Mouse (Mus musculus): ENCODE measurements at regions not wholly inside any gene's neighbourhood (a gene's known extent, or its start where the extent isn't known, plus 50 kb on each side); places are given as distances from the start of the nearest gene placed in this dataset.

DNA sequence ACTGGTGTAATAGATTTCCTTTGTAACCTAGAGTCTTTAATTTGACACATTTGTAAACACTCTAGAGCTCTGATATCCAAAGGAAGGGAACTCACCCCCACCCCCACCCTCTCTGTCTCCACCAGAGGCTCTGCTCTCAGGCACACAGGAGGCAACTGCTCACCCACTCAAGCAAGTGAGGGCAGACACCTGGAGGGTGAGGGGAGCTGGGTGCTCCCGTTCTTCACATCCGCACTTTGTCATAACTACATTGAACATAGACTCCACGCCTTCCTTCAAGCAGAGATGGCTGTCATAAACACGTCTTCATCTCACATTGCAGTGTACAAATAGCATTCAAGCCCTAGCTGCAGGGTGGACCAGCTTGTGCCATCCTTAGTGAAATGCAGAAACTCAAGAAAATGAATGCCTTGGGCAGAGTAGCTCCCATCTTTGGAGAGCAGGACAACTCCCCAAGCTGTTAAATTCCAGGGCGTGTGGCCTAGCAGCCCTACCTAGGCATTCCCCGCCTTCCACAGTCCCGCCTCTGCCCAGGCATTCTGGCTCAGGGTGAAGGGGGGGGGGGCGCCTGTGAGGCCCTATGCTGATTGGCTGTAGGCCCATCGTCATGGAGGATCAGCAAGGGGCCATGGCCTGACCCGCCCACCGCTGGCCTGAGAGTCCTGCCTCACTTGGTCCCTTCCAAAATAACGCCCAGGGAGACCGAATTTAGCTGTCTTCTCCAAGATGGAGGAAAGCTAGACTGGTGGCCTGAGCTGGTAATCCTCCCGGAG lies 72.9 kb downstream of the Psmg1 start:
- Histone ChIP-seq H3K4me1 (ENCODE audit: control insufficient read depth, insufficient read depth, low read length) (no peaks in the 10 kb centered on the region), H3K9ac (ENCODE audit: low read length) (no peak overlapping the region), H3K36me3 (ENCODE audit: control insufficient read depth, insufficient read depth, low read length) (no peaks in the 10 kb centered on the region), H3K27ac (ENCODE audit: low read depth, low read length) (no peak overlapping the region), H3K9me3 (ENCODE audit: control insufficient read depth, low read length) (no peaks in the 10 kb centered on the region), H3K27me3 (ENCODE audit: control insufficient read depth, insufficient read depth, low read length) (no peaks in the 10 kb centered on the region), H3K4me3 (ENCODE audit: low read depth, low read length) (no peak overlapping the region), H3K4me2 (no peak overlapping the region)
- DNase-seq (ENCODE audit: low spot score, missing footprints) (no peak), ATAC-seq (ENCODE audit: low FRiP score) (no peak)
- 72% methylated on average over 14 of the region's 14 CpGs for WGBS

DNA sequence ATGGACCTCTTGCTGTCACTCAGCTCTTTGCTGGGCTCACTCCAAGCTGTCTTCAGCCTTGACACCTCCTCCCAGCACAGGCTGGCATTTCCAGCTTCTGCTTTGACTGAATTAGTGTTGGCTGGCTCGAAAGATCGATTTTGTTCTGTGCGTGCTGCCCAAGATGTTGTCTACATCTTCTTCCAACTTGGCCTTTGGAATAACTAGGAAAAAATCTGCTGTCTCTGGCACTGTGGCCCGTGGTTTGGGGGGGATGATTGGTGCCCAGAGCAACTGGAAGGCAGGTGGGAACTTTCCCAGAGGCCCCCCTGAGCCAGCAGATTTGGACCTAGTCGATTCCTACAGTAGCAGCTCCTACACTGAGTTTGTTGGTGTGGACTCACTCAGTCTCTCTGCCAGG lies 76.9 kb downstream of the Psmg1 start:
- ATAC-seq (ENCODE audit: low FRiP score) = no peak

GRCm38 (mm10) chr16:95904531-95905165 lies 86.1 kb downstream of the Psmg1 start:
- H3K9me3 ChIP-seq (ENCODE audit: control insufficient read depth, low read length) = no peaks in the 10 kb centered on the region
- H3K4me2 ChIP-seq = no peak overlapping the region
- no peaks in the 10 kb centered on the region for H3K36me3 ChIP-seq (ENCODE audit: control insufficient read depth, insufficient read depth, low read length)
- no peak overlapping the region for H3K27ac ChIP-seq (ENCODE audit: low read depth, low read length)
- ATAC-seq (ENCODE audit: low FRiP score) = no peak
- H3K27me3 ChIP-seq (ENCODE audit: control insufficient read depth, insufficient read depth, low read length) = no peaks in the 10 kb centered on the region
- no peak for DNase-seq (ENCODE audit: low spot score, missing footprints)
- 84% methylated on average over 6 of the region's 6 CpGs for WGBS
- H3K4me1 ChIP-seq (ENCODE audit: control insufficient read depth, insufficient read depth, low read length) = no peaks in the 10 kb centered on the region
- no peak overlapping the region for H3K4me3 ChIP-seq (ENCODE audit: low read depth, low read length)
- H3K9ac ChIP-seq (ENCODE audit: low read length) = no peak overlapping the region

More for the DNA sequence above, 76.9 kb downstream of the Psmg1 start:
- Histone ChIP-seq H3K36me3 (ENCODE audit: control insufficient read depth, insufficient read depth, low read length) (no peaks in the 10 kb centered on the region), H3K4me2 (no peak overlapping the region), H3K4me3 (ENCODE audit: low read depth, low read length) (no peak overlapping the region), H3K27ac (ENCODE audit: low read depth, low read length) (no peak overlapping the region), H3K27me3 (ENCODE audit: control insufficient read depth, insufficient read depth, low read length) (no peaks in the 10 kb centered on the region), H3K4me1 (ENCODE audit: control insufficient read depth, insufficient read depth, low read length) (no peaks in the 10 kb centered on the region), H3K9ac (ENCODE audit: low read length) (no peak overlapping the region), H3K9me3 (ENCODE audit: control insufficient read depth, low read length) (no peaks in the 10 kb centered on the region)
- no peak for DNase-seq (ENCODE audit: low spot score, missing footprints)
- 83% methylated on average over 5 of the region's 5 CpGs for WGBS

GRCm38 (mm10) chr16:95903383-95903913 lies 87.3 kb downstream of the Psmg1 start:
- H3K4me2 ChIP-seq = no peak overlapping the region
- H3K9ac ChIP-seq (ENCODE audit: low read length) = no peak overlapping the region
- H3K9me3 ChIP-seq (ENCODE audit: control insufficient read depth, low read length) = no peaks in the 10 kb centered on the region
- H3K27me3 ChIP-seq (ENCODE audit: control insufficient read depth, insufficient read depth, low read length) = no peaks in the 10 kb centered on the region
- ATAC-seq (ENCODE audit: low FRiP score) (no peak), DNase-seq (ENCODE audit: low spot score, missing footprints) (no peak)
- H3K36me3 ChIP-seq (ENCODE audit: control insufficient read depth, insufficient read depth, low read length) = no peaks in the 10 kb centered on the region
- no peak overlapping the region for H3K27ac ChIP-seq (ENCODE audit: low read depth, low read length)
- no peaks in the 10 kb centered on the region for H3K4me1 ChIP-seq (ENCODE audit: control insufficient read depth, insufficient read depth, low read length)
- no peak overlapping the region for H3K4me3 ChIP-seq (ENCODE audit: low read depth, low read length)
- WGBS = 69% methylated on average over 3 of the region's 3 CpGs

GRCm38 (mm10) chr16:95902177-95902576 lies 88.6 kb downstream of the Psmg1 start:
- H3K4me3 ChIP-seq (ENCODE audit: low read depth, low read length) = no peak overlapping the region
- no peak for DNase-seq (ENCODE audit: low spot score, missing footprints)
- H3K4me1 ChIP-seq (ENCODE audit: control insufficient read depth, insufficient read depth, low read length) = no peaks in the 10 kb centered on the region
- WGBS = 81% methylated on average over 1 of the region's 1 CpGs
- H3K27me3 ChIP-seq (ENCODE audit: control insufficient read depth, insufficient read depth, low read length) = no peaks in the 10 kb centered on the region
- H3K27ac ChIP-seq (ENCODE audit: low read depth, low read length) = no peak overlapping the region
- ATAC-seq (ENCODE audit: low FRiP score) = no peak
- H3K36me3 ChIP-seq (ENCODE audit: control insufficient read depth, insufficient read depth, low read length) = no peaks in the 10 kb centered on the region
- no peak overlapping the region for H3K9ac ChIP-seq (ENCODE audit: low read length)
- H3K9me3 ChIP-seq (ENCODE audit: control insufficient read depth, low read length) = no peaks in the 10 kb centered on the region
- H3K4me2 ChIP-seq = no peak overlapping the region

DNA sequence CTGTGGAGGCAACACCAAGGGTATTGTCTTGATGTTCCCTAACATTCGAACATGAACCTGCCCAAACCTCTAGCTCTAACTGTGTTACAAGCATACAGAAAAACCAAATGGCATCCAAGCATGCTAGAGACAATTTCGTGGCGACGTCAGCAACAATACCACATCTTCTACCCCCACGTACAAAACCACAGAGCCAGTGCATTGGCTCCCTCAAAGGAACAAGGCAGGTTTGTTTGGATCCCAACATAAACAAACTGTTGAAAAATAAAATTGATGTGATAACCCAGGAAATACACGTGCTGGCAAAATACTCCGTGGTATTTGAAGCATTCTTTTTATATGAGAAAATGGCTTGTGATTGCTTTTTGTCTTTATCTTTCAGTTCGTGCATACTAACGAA lies 89.4 kb downstream of the Psmg1 start:
- no peak for ATAC-seq (ENCODE audit: low FRiP score)
- no peaks in the 10 kb centered on the region for H3K36me3 ChIP-seq (ENCODE audit: control insufficient read depth, insufficient read depth, low read length)
- WGBS = 84% methylated on average over 9 of the region's 9 CpGs
- no peak overlapping the region for H3K9ac ChIP-seq (ENCODE audit: low read length)
- DNase-seq (ENCODE audit: low spot score, missing footprints) = no peak
- no peaks in the 10 kb centered on the region for H3K27me3 ChIP-seq (ENCODE audit: control insufficient read depth, insufficient read depth, low read length)
- H3K27ac ChIP-seq (ENCODE audit: low read depth, low read length) = no peak overlapping the region
- no peak overlapping the region for H3K4me2 ChIP-seq
- no peak overlapping the region for H3K4me3 ChIP-seq (ENCODE audit: low read depth, low read length)
- H3K4me1 ChIP-seq (ENCODE audit: control insufficient read depth, insufficient read depth, low read length) = no peaks in the 10 kb centered on the region
- no peaks in the 10 kb centered on the region for H3K9me3 ChIP-seq (ENCODE audit: control insufficient read depth, low read length)

DNA sequence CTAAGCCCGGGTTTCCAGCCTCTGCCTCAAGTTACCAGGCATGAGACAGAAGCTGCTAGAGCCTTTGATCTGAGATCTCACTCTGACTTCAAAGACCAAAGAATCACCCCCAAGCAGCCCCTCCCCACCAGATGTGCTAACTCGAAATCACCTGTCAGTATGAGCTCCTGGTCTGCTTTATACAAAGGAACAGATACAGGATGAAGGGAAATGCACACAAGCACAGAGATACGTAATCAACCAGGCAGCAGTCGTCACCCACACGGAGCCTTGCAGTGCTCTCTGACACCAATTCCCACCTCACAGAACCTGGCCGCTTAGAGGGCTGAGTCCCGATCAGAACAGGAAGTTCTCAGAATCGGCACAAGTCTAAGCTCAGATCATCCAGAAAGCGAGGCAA lies 90.6 kb downstream of the Psmg1 start:
- DNase-seq (ENCODE audit: low spot score, missing footprints) (no peak), ATAC-seq (ENCODE audit: low FRiP score) (no peak)
- H3K36me3 ChIP-seq (ENCODE audit: control insufficient read depth, insufficient read depth, low read length) = no peaks in the 10 kb centered on the region
- H3K9me3 ChIP-seq (ENCODE audit: control insufficient read depth, low read length) = no peaks in the 10 kb centered on the region
- H3K27ac ChIP-seq (ENCODE audit: low read depth, low read length) = no peak overlapping the region
- H3K9ac ChIP-seq (ENCODE audit: low read length) = no peak overlapping the region
- 89% methylated on average over 9 of the region's 9 CpGs for WGBS
- H3K4me1 ChIP-seq (ENCODE audit: control insufficient read depth, insufficient read depth, low read length) = no peaks in the 10 kb centered on the region
- H3K27me3 ChIP-seq (ENCODE audit: control insufficient read depth, insufficient read depth, low read length) = no peaks in the 10 kb centered on the region
- H3K4me3 ChIP-seq (ENCODE audit: low read depth, low read length) = no peak overlapping the region
- H3K4me2 ChIP-seq = no peak overlapping the region

GRCm38 (mm10) chr16:95899672-95900071 lies 91.1 kb downstream of the Psmg1 start:
- no peak overlapping the region for H3K4me2 ChIP-seq
- WGBS = 79% methylated on average over 3 of the region's 3 CpGs
- no peak overlapping the region for H3K4me3 ChIP-seq (ENCODE audit: low read depth, low read length)
- H3K9me3 ChIP-seq (ENCODE audit: control insufficient read depth, low read length) = no peaks in the 10 kb centered on the region
- no peak overlapping the region for H3K9ac ChIP-seq (ENCODE audit: low read length)
- DNase-seq (ENCODE audit: low spot score, missing footprints) (no peak), ATAC-seq (ENCODE audit: low FRiP score) (no peak)
- H3K36me3 ChIP-seq (ENCODE audit: control insufficient read depth, insufficient read depth, low read length) = no peaks in the 10 kb centered on the region
- H3K27ac ChIP-seq (ENCODE audit: low read depth, low read length) = no peak overlapping the region
- H3K4me1 ChIP-seq (ENCODE audit: control insufficient read depth, insufficient read depth, low read length) = no peaks in the 10 kb centered on the region
- no peaks in the 10 kb centered on the region for H3K27me3 ChIP-seq (ENCODE audit: control insufficient read depth, insufficient read depth, low read length)

DNA sequence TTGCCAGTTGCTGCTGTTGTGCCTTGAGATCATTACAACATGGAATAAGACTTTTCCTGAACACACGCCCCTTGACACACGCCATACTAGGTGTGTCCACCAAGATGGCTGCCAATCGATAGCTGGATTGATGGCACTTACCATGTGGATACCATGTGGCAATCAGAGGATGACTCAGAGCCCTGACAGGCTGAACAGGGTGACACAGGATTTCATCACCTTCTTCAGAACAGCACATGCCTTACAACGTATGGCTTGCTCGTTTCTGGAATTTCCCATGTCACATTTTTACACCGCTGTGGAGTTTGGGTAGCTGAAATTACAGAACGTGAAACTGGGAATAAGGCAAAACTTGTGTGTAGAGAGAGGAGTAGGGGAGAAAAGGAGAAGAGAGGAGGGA lies 92.9 kb downstream of the Psmg1 start:
- H3K4me1 ChIP-seq (ENCODE audit: control insufficient read depth, insufficient read depth, low read length) = no peaks in the 10 kb centered on the region
- no peak overlapping the region for H3K4me2 ChIP-seq
- no peak overlapping the region for H3K27ac ChIP-seq (ENCODE audit: low read depth, low read length)
- H3K4me3 ChIP-seq (ENCODE audit: low read depth, low read length) = no peak overlapping the region
- DNase-seq (ENCODE audit: low spot score, missing footprints) (no peak), ATAC-seq (ENCODE audit: low FRiP score) (no peak)
- H3K9me3 ChIP-seq (ENCODE audit: control insufficient read depth, low read length) = no peaks in the 10 kb centered on the region
- no peaks in the 10 kb centered on the region for H3K27me3 ChIP-seq (ENCODE audit: control insufficient read depth, insufficient read depth, low read length)
- no peaks in the 10 kb centered on the region for H3K36me3 ChIP-seq (ENCODE audit: control insufficient read depth, insufficient read depth, low read length)
- WGBS = 91% methylated on average over 7 of the region's 7 CpGs
- no peak overlapping the region for H3K9ac ChIP-seq (ENCODE audit: low read length)
